Mouse (Mus musculus): ENCODE data around the gene Zfp53. TPM values are rescaled to one million over a fixed set of nuclear protein-coding genes. Genes with fewer than 3 reads are reported as not detected.

Gene Zfp53
- polyA plus RNA-seq, 1 experiment from 2014 or later: 5.7 TPM

- Histone ChIP-seq H3K4me1 (peaks cover 26% of the 10 kb centered on the region), H3K4me2 (peak overlapping the region; percentile 73; the same call in 1 of the 2 replicates), H3K9me3 (no peaks in the 10 kb centered on the region), H3K9ac (no peak overlapping the region), H3K27me3 (replicated peaks) (no peaks in the 10 kb centered on the region), H3K4me3 (no peak overlapping the region), H3K36me3 (no peaks in the 10 kb centered on the region), H3K27ac (replicated peaks) (peak overlapping the region; percentile 97; the same call in 1 of the 2 replicates)
- 68% methylated on average over 5 of the region's 5 CpGs for WGBS
- no peak for ATAC-seq (ENCODE audit: extremely low read depth, insufficient number of reproducible peaks, low FRiP score, low TSS enrichment)
Observed at GRCm38 (mm10) chr17:21530645-21531330, 42.0 kb downstream of the Zfp53 start.

- Histone ChIP-seq H3K4me2 (peak overlapping the region; percentile 73), H3K27me3 (replicated peaks) (no peaks in the 10 kb centered on the region), H3K4me1 (peaks cover 26% of the 10 kb centered on the region), H3K36me3 (no peaks in the 10 kb centered on the region), H3K4me3 (peak overlapping the region; percentile 82), H3K27ac (replicated peaks) (peak overlapping the region; percentile 97), H3K9ac (peak overlapping the region; percentile 95), H3K9me3 (no peaks in the 10 kb centered on the region)
- no peak for ATAC-seq (ENCODE audit: extremely low read depth, insufficient number of reproducible peaks, low FRiP score, low TSS enrichment)
- 52% methylated on average over 5 of the region's 5 CpGs for WGBS
Observed at GRCm38 (mm10) chr17:21531621-21532020, 42.8 kb downstream of the Zfp53 start.

GRCm38 (mm10) chr17:21532101-21532951 is 43.5 kb downstream of the Zfp53 start:
- Histone ChIP-seq H3K9ac (peak overlapping the region; percentile 95), H3K4me3 (peak overlapping the region; percentile 82), H3K27ac (replicated peaks) (peak overlapping the region; percentile 97), H3K36me3 (no peaks in the 10 kb centered on the region), H3K4me1 (peaks cover 26% of the 10 kb centered on the region), H3K27me3 (replicated peaks) (no peaks in the 10 kb centered on the region), H3K9me3 (no peaks in the 10 kb centered on the region), H3K4me2 (peak overlapping the region; percentile 73)
- peak; percentile 57; the same call in 1 of the 2 replicates for ATAC-seq (ENCODE audit: extremely low read depth, insufficient number of reproducible peaks, low FRiP score, low TSS enrichment)
- under 1% methylated on average over 54 of the region's 54 CpGs for WGBS

DNA sequence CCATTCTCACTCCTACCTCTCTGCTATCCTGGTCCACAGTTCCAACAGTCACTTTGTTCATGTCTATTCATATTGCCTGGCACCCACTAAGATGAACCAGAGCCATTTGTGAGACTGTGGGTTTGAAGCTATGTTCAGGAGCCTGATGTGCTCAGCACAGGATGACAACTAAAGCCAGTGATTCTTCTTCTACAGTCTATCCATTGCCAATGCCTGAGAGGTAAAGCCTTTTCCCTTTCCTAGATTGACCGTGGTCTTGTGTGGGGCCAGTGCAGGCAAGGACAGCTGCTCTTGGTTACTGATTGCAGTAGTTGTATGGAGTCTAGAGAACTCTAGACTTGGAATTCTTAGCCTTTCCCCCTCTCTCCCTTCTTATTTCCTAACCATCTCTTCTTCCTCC is 45.2 kb downstream of the Zfp53 start:
- Histone ChIP-seq H3K4me2 (0 out of 2 replicates have a peak overlapping the region, but pooled peaks have one; percentile 26), H3K9ac (peak overlapping the region; percentile 21; the same call in 1 of the 2 replicates), H3K36me3 (no peaks in the 10 kb centered on the region), H3K27me3 (replicated peaks) (no peaks in the 10 kb centered on the region), H3K4me3 (no peak overlapping the region), H3K4me1 (peaks cover 26% of the 10 kb centered on the region), H3K9me3 (no peaks in the 10 kb centered on the region), H3K27ac (replicated peaks) (peak overlapping the region; percentile 28; the same call in 1 of the 2 replicates)
- WGBS: 85% methylated on average over 1 of the region's 1 CpGs
- no peak for ATAC-seq (ENCODE audit: extremely low read depth, insufficient number of reproducible peaks, low FRiP score, low TSS enrichment)

- 10% methylated on average over 4 of the region's 4 CpGs for WGBS
- peak overlapping the region; percentile 85 for H3K4me2 ChIP-seq
- H3K36me3 ChIP-seq: no peaks in the 10 kb centered on the region
- no peak for ATAC-seq (ENCODE audit: extremely low read depth, insufficient number of reproducible peaks, low FRiP score, low TSS enrichment)
- H3K27ac ChIP-seq (replicated peaks): peak overlapping the region; percentile 71
- H3K9ac ChIP-seq: peak overlapping the region; percentile 83
- no peaks in the 10 kb centered on the region for H3K9me3 ChIP-seq
- peak overlapping the region; percentile 72; the same call in 1 of the 2 replicates for H3K4me3 ChIP-seq
- no peaks in the 10 kb centered on the region for H3K27me3 ChIP-seq (replicated peaks)
- peaks cover 26% of the 10 kb centered on the region for H3K4me1 ChIP-seq
Observed at GRCm38 (mm10) chr17:21534460-21535095, 45.8 kb downstream of the Zfp53 start.

GRCm38 (mm10) chr17:21535096-21536001 is 46.6 kb downstream of the Zfp53 start, which contains the start of gene Zfp52:
TSS of gene Zfp52 (plus strand) at chr17:21535539.
- peak within 1 kb of the TSS; percentile 83 for H3K9ac ChIP-seq
- no peaks in the 10 kb centered on the region for H3K27me3 ChIP-seq (replicated peaks)
- H3K27ac ChIP-seq (replicated peaks): peak within 1 kb of the TSS; percentile 71
- peaks cover 26% of the 10 kb centered on the region for H3K4me1 ChIP-seq
- peak within 1 kb of the TSS; percentile 72 for H3K4me3 ChIP-seq
- peak within 1 kb of the TSS; percentile 85 for H3K4me2 ChIP-seq
- H3K9me3 ChIP-seq: no peaks in the 10 kb centered on the region
- H3K36me3 ChIP-seq: no peaks in the 10 kb centered on the region
- 4% methylated on average over 21 of the region's 21 CpGs for WGBS
- ATAC-seq (ENCODE audit: extremely low read depth, insufficient number of reproducible peaks, low FRiP score, low TSS enrichment): peak; percentile 57; the same call in 1 of the 2 replicates

DNA sequence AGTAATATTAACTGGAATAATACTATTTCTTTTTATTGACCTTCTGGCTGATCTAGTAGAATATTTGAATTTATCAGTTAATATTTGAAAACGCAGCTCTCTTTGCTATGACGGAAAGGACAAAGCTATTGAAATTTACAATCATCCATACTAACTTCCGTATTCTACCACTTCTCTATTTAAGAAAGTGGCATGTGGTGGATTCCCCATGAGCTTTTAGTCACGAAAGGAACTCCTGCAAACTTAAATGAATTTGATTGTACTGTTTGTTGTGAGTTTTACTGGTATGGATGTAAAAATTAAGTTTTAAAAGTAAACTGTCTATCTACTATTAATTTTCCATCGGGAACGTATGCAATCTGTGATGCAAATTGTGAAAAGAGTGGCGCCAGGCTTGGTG is 47.3 kb downstream of the Zfp53 start:
- 36% methylated on average over 7 of the region's 7 CpGs for WGBS
- Histone ChIP-seq H3K4me3 (peak overlapping the region; percentile 72), H3K27ac (replicated peaks) (no peak overlapping the region), H3K4me1 (peaks cover 26% of the 10 kb centered on the region), H3K36me3 (no peaks in the 10 kb centered on the region), H3K4me2 (peak overlapping the region; percentile 85), H3K9ac (peak overlapping the region; percentile 83), H3K27me3 (replicated peaks) (no peaks in the 10 kb centered on the region), H3K9me3 (no peaks in the 10 kb centered on the region)
- no peak for ATAC-seq (ENCODE audit: extremely low read depth, insufficient number of reproducible peaks, low FRiP score, low TSS enrichment)

DNA sequence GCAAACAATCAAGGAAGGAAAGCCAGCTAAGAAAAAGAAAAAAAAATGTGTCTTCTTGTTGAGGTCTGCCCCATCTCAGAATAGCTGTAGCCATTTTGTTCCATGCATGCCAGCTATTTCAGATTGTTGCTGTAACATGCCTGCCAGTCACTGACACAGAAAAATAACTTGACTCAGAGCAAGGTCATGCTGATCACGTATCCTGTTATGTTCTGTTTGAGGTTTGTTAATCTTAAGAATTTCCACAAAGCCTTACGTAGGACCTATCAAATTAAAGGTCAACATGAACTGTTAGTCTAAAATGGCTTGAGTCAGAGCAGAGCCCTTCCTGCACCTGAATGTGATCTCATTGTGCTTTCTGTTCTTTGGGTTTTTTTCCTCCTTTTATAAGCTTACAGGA is 47.9 kb downstream of the Zfp53 start:
- 56% methylated on average over 2 of the region's 2 CpGs for WGBS
- peak overlapping the region; percentile 85 for H3K4me2 ChIP-seq
- H3K4me3 ChIP-seq: 0 out of 2 replicates have a peak overlapping the region, but pooled peaks have one; percentile 72
- H3K36me3 ChIP-seq: no peaks in the 10 kb centered on the region
- peaks cover 21% of the 10 kb centered on the region for H3K4me1 ChIP-seq
- H3K27ac ChIP-seq (replicated peaks): no peak overlapping the region
- no peaks in the 10 kb centered on the region for H3K27me3 ChIP-seq (replicated peaks)
- no peak for ATAC-seq (ENCODE audit: extremely low read depth, insufficient number of reproducible peaks, low FRiP score, low TSS enrichment)
- H3K9ac ChIP-seq: no peak overlapping the region
- H3K9me3 ChIP-seq: no peaks in the 10 kb centered on the region

DNA sequence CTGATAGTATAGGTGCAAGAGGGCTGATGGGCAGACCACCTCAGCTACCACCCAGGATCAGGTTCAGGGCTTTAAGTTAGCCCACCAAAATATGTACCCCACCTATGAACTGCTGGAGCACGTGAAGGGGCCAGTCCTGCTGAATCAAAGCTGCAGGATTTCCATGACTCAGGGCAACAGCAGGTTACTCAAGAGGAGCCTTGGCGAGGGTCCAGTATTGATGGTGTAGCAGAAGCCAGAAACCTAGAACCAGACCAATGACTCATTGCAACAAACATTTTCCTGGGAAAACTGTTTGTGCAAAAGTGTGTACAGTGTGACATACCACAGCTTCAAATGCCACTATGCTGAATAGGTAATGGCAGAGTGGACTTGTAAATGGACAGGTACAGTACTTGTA is 69.0 kb downstream of the Zfp53 start:
- no peak overlapping the region for H3K4me2 ChIP-seq
- no peak overlapping the region for H3K4me3 ChIP-seq
- ATAC-seq (ENCODE audit: extremely low read depth, insufficient number of reproducible peaks, low FRiP score, low TSS enrichment): no peak
- no peaks in the 10 kb centered on the region for H3K27me3 ChIP-seq (replicated peaks)
- WGBS: 71% methylated on average over 2 of the region's 2 CpGs
- H3K9ac ChIP-seq: no peak overlapping the region
- H3K9me3 ChIP-seq: no peaks in the 10 kb centered on the region
- H3K4me1 ChIP-seq: no peaks in the 10 kb centered on the region
- H3K27ac ChIP-seq (replicated peaks): no peak overlapping the region
- peaks cover 40% of the 10 kb centered on the region for H3K36me3 ChIP-seq
